Comparison of ENCODE assay signal across 8 mouse cellular contexts in the genomic region with DNA sequence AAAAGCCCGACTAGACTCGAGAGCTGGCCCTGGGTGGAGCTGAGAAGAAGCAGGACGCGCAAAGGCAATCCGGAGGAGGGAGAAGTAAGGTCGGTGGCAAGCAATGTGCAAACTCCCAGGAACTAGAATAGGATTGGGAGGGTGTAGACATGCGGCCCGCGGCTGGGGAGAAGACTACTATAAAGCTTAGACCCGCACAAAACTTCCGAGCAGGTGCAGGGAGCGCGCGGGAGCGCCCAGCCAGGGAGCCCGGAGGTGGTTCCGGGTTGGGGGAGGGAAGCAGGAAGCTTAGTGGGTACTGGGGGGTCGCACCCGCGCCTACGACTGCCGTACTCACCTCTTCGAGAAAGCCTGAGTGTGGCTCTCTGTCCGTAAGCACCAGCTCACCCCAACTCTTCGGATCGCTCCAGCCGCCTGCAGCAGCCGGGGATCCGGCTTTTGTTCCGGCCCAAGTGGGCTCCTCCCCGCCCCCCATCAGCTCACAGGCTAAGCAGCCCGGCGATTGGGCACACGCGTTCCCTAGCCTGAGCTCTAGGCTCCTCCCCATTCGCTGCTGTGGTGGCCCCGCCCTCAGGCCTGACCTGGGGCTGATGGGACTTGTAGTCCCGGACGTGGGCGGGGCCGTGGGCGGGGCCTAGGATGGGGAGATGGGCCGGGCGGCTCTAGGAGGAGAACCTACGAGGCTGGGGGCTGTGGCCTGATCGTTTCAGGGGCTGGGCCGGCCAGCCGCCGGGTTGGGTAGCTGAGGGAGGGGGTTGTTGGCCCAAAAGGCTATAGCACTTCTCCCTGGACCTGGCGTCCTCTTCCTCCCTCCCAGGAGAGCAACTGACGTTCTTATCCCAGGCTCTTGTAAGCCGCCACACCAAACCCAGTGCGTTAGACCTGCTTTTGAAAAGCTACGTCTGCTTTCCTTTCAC. TPM values are rescaled to one million over a fixed set of nuclear protein-coding genes. Genes with fewer than 3 reads are reported as not detected.
A peak's percentile ranks its signal among the peaks of the same experiment; 100 is the strongest.
DNase-seq lines count a peak whose midpoint lies in the region; ATAC-seq and TF ChIP-seq lines count a peak whose summit lies in the region.

TSS of gene Acly (minus strand) at position 543 of the 917 bp plus-strand sequence.

- peaks cover 42% of the 10 kb centered on the region for H3K4me1 ChIP-seq in G1E (ENCODE audit: insufficient read depth, low read depth, low read length)
- peaks cover 26% of the 10 kb centered on the region for H3K4me1 ChIP-seq in forebrain, embryonic 16.5 days (replicated peaks; ENCODE audit: control insufficient read depth, insufficient read depth, low read length)
- H3K4me1 ChIP-seq in lung, embryonic 14.5 days (ENCODE audit: insufficient read depth), result peaks cover 16% of the 10 kb centered on the region; the same call in 1 of the 2 replicates
- H3K4me1 ChIP-seq in olfactory bulb, adult 2 months (ENCODE audit: control insufficient read depth, insufficient read depth, low read length), result peaks cover 24% of the 10 kb centered on the region
- peaks cover 19% of the 10 kb centered on the region for H3K4me1 ChIP-seq in thymus, adult 2 months (replicated peaks; ENCODE audit: control insufficient read depth, insufficient read depth, low read length)

- H3K27me3 ChIP-seq in G1E (ENCODE audit: insufficient read depth, low read length), result no peaks in the 10 kb centered on the region
- H3K27me3 ChIP-seq in forebrain, embryonic 16.5 days (replicated peaks; ENCODE audit: control insufficient read depth, insufficient read depth, low read length), result no peaks in the 10 kb centered on the region
- no peaks in the 10 kb centered on the region for H3K27me3 ChIP-seq in lung, embryonic 14.5 days (ENCODE audit: insufficient read depth, low read length)
- H3K27me3 ChIP-seq in thymus, adult 2 months (ENCODE audit: control insufficient read depth, insufficient read depth, low read length), result no peaks in the 10 kb centered on the region

- peak; percentile 94 for TF ChIP-seq POLR2A in olfactory bulb, adult 2 months (IDR thresholded peaks at IDR 0.05; ENCODE audit: insufficient read depth, low read depth, low read length)
- TF ChIP-seq POLR2A in thymus, adult 2 months (IDR thresholded peaks at IDR 0.05; ENCODE audit: control insufficient read depth, extremely low read depth, insufficient read depth, low read length, poor library complexity), result peak; percentile 85

- TF ChIP-seq CTCF in G1E (IDR thresholded peaks at IDR 0.05; ENCODE audit: low read depth, low read length), result no peak
- TF ChIP-seq CTCF in layer of hippocampus, adult 2 months (conservative IDR thresholded peaks at IDR 0.05), result no peak
- no peak for TF ChIP-seq CTCF in lung, embryonic 14.5 days (IDR thresholded peaks at IDR 0.05; ENCODE audit: low read depth)
- no peak for TF ChIP-seq CTCF in olfactory bulb, adult 2 months (IDR thresholded peaks at IDR 0.05; ENCODE audit: insufficient read depth, low read depth, low read length)
- TF ChIP-seq CTCF in thymus, adult 2 months (IDR thresholded peaks at IDR 0.05; ENCODE audit: borderline replicate concordance, control insufficient read depth, extremely low read depth, insufficient read depth, low read length, poor library complexity), result peak; percentile 59; the same call in 1 of the 2 replicates

- peak within 1 kb of the TSS; percentile 92 for H3K4me2 ChIP-seq in forebrain, embryonic 16.5 days (ENCODE audit: low read length)
- H3K4me2 ChIP-seq in lung, embryonic 14.5 days, result peak within 1 kb of the TSS; percentile 95

- ATAC-seq in G1E (ENCODE audit: extremely low read depth, insufficient number of reproducible peaks, low FRiP score, poor library complexity, severe bottlenecking), result peak; percentile 98
- peak; percentile 99 for ATAC-seq in forebrain, embryonic 16.5 days
- peak; percentile 97 for ATAC-seq in lung, embryonic 14.5 days (ENCODE audit: insufficient read depth)

- H3K9me3 ChIP-seq in G1E (replicated peaks), result no peaks in the 10 kb centered on the region
- H3K9me3 ChIP-seq in forebrain, embryonic 16.5 days (ENCODE audit: control insufficient read depth, low read length), result no peaks in the 10 kb centered on the region
- no peaks in the 10 kb centered on the region for H3K9me3 ChIP-seq in lung, embryonic 14.5 days (ENCODE audit: low read depth, low read length)

- H3K9ac ChIP-seq in forebrain, embryonic 16.5 days (replicated peaks; ENCODE audit: low read depth, low read length), result peak within 1 kb of the TSS; percentile 86
- H3K9ac ChIP-seq in lung, embryonic 14.5 days, result peak within 1 kb of the TSS; percentile 79

- under 1% methylated on average over 53 of the region's 54 CpGs for WGBS in forebrain, embryonic 16.5 days
- under 1% methylated on average over 54 of the region's 54 CpGs for WGBS in lung, embryonic 14.5 days
- WGBS in olfactory bulb, adult 2 months, result under 1% methylated on average over 54 of the region's 54 CpGs
- WGBS in thymus, adult 2 months, result under 1% methylated on average over 54 of the region's 54 CpGs

- DNase-seq in G1E (ENCODE audit: low spot score), result peak; percentile 99
- DNase-seq in cerebellum, adult 18-20 months, result peak; percentile 99
- DNase-seq in heart, postnatal 36 days, result peak; percentile 96 to 97
- peak; percentile 97 to 99 for DNase-seq in layer of hippocampus, adult 2 months (ENCODE audit: low spot score in 2 of 2)
- DNase-seq in lung, embryonic 14.5 days, result peak; percentile 99
- DNase-seq in thymus, adult 2 months, result peak; percentile 98

- peak within 1 kb of the TSS; percentile 81 for H3K4me3 ChIP-seq in G1E (ENCODE audit: low read depth, low read length)
- peak within 1 kb of the TSS; percentile 89 for H3K4me3 ChIP-seq in forebrain, embryonic 16.5 days (replicated peaks; ENCODE audit: low read length)
- peak within 1 kb of the TSS; percentile 92 for H3K4me3 ChIP-seq in layer of hippocampus, adult 2 months
- H3K4me3 ChIP-seq in lung, embryonic 14.5 days (ENCODE audit: low read depth, low read length), result peak within 1 kb of the TSS; percentile 78
- peak within 1 kb of the TSS; percentile 82 for H3K4me3 ChIP-seq in olfactory bulb, adult 2 months (ENCODE audit: insufficient read depth, low read depth, low read length)
- H3K4me3 ChIP-seq in thymus, adult 2 months (ENCODE audit: control insufficient read depth, insufficient read depth, low read length), result peak within 1 kb of the TSS; percentile 60

- peak within 1 kb of the TSS; percentile 94 for H3K27ac ChIP-seq in forebrain, embryonic 16.5 days (ENCODE audit: low read length)
- peak within 1 kb of the TSS; percentile 93 for H3K27ac ChIP-seq in layer of hippocampus, adult 2 months
- peak within 1 kb of the TSS; percentile 91 for H3K27ac ChIP-seq in lung, embryonic 14.5 days (ENCODE audit: low read depth)
- peak within 1 kb of the TSS; percentile 58 for H3K27ac ChIP-seq in olfactory bulb, adult 2 months (ENCODE audit: insufficient read depth, low read depth, low read length)
- peak within 1 kb of the TSS; percentile 63 for H3K27ac ChIP-seq in thymus, adult 2 months (ENCODE audit: control insufficient read depth, insufficient read depth, low read length)

- peaks cover 37% of the 10 kb centered on the region for H3K36me3 ChIP-seq in G1E (replicated peaks)
- H3K36me3 ChIP-seq in forebrain, embryonic 16.5 days (ENCODE audit: control insufficient read depth, insufficient read depth), result peaks cover 6% of the 10 kb centered on the region
- peaks cover 16% of the 10 kb centered on the region for H3K36me3 ChIP-seq in lung, embryonic 14.5 days (ENCODE audit: insufficient read depth)
- H3K36me3 ChIP-seq in thymus, adult 2 months (ENCODE audit: control insufficient read depth, insufficient read depth, low read length), result peaks cover 9% of the 10 kb centered on the region; the same call in 1 of the 2 replicates

- intact Hi-C loops in heart, postnatal 36 days (cut with DNase I), result no loop called here

RNA-seq across cellular contexts. Expression of gene Acly, which starts in this region (rescaled TPM):
- 134 and 139 TPM in 2 replicates for total RNA-seq in G1E (2014; fragmentation: Nextera tagmentation)
- 205 and 206 TPM in 2 replicates for total RNA-seq in G1E (2017)
- 36.3 and 86.9 TPM in 2 replicates for polyA plus RNA-seq in G1E (2012)
- polyA plus RNA-seq in forebrain, embryonic 16.5 days (2015; fragmentation: Nextera tagmentation; extraction: Ambion mirVana), result 242 and 248 TPM in 2 replicates
- 10 to 100 TPM; 27.3 to 38.1 TPM for total RNA-seq in heart, postnatal 36 days (2021)
- total RNA-seq in layer of hippocampus, adult 2 months (2021), result 100 to 1,000 TPM; 103 to 117 TPM
- 140 and 146 TPM in 2 replicates for polyA plus RNA-seq in lung, embryonic 14.5 days (2014; fragmentation: Nextera tagmentation; extraction: Ambion mirVana)
- not detected in 2 replicates for polyA plus RNA-seq in olfactory bulb, adult 2 months (2012; ENCODE audit: insufficient read depth, insufficient read length, low replicate concordance, missing spikeins)
- 150 and 214 TPM in 2 replicates for polyA plus RNA-seq in thymus, adult 2 months (2012; rRNA removed)

Comparison
In these comparisons a context has a peak if more than half of its experiments do, and no peak if none do; other contexts are left out.
1. Peak in every context shown above with its lines: DNase-seq, ATAC-seq, H3K4me3 ChIP-seq and H3K27ac ChIP-seq.